Mouse (Mus musculus) liver, embryonic 13.5 days (tissue): ENCODE measurements at regions not wholly inside any gene's neighbourhood (a gene's known extent, or its start where the extent isn't known, plus 50 kb on each side); places are given as distances from the start of the nearest gene placed in this dataset.

Experiments
- ATAC-seq: fragments of 200-750 bp; cut with Nextera tagmentation; 2 replicates; pipeline ENCODE4 v1.8.0; 2017; ENCODE audit warnings: low read depth, mild to moderate bottlenecking, moderate number of reproducible peaks, moderate library complexity
- DNase-seq: peaks from one replicate; pipeline ENCODE4 v3.0.0; 2022
- H3K27ac ChIP-seq: fragments of 300-500 bp; sonication (generic); 2 replicates; pipeline ENCODE4 v1.5.1; 2015; ENCODE audit warnings: moderate library complexity, mild to moderate bottlenecking, inconsistent platforms
- H3K27me3 ChIP-seq: fragments of 300-500 bp; sonication (generic); 2 replicates; pipeline ENCODE4 v1.6.1; 2015; ENCODE audit warnings: mild to moderate bottlenecking, inconsistent platforms
- H3K36me3 ChIP-seq: fragments of 300-500 bp; sonication (generic); 2 replicates; pipeline ENCODE4 v1.6.1; 2015; ENCODE audit warnings: mild to moderate bottlenecking, inconsistent platforms
- H3K4me1 ChIP-seq: fragments of 300-500 bp; sonication (generic); replicated peaks from 2 replicates; pipeline ENCODE4 v1.6.1; 2015; ENCODE audit warnings: inconsistent platforms
- H3K4me2 ChIP-seq: fragments of 300-500 bp; sonication (generic); 2 replicates; pipeline ENCODE4 v1.6.1; 2015; ENCODE audit warnings: inconsistent platforms, mild to moderate bottlenecking, moderate library complexity
- H3K4me3 ChIP-seq: fragments of 300-500 bp; sonication (generic); replicated peaks from 2 replicates; pipeline ENCODE4 v1.5.1; 2015; ENCODE audit warnings: mild to moderate bottlenecking, inconsistent platforms
- H3K9ac ChIP-seq: fragments of 300-500 bp; sonication (generic); 2 replicates; pipeline ENCODE4 v1.6.1; 2015; ENCODE audit warnings: mild to moderate bottlenecking, inconsistent platforms
- H3K9me3 ChIP-seq: fragments of 300-500 bp; sonication (generic); replicated peaks from 2 replicates; pipeline ENCODE4 v1.6.1; 2016; ENCODE audit warnings: inconsistent platforms
- WGBS: fragments of 180-500 bp; shearing (Covaris S2); methylation state at CpG from one replicate; pipeline ENCODE4 v1.1.7; 2015; ENCODE audit not compliant: insufficient replicate concordance; 5-methylcytosine and 5-hydroxymethylcytosine counted together

DNA sequence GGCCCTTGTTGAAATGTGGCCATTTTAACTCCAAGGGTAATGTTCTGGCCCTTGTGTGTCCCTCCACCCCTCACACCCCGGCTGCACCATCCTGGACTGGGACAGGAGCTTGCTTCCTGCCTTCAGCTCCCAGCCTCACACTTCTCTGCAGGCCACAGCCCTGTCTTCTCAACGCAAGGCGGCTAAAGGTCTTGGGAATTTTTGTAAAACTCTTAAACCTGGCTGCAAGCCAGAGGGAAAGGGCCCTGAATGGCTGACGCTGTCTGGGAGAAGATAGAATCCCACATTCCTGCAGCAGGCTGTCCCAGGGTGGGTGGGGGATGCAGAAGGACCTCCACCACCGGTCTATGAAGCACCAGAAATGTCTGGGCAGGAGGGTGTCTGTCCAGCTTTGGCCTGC lies 156.3 kb upstream of the Gm26897 start:
- H3K4me3 ChIP-seq, result no peak overlapping the region
- H3K27me3 ChIP-seq, result peaks cover 54% of the 10 kb centered on the region
- H3K36me3 ChIP-seq, result no peaks in the 10 kb centered on the region
- DNase-seq (no peak), ATAC-seq (no peak)
- H3K4me2 ChIP-seq, result no peak overlapping the region
- 48% methylated on average over 5 of the region's 5 CpGs for WGBS
- H3K9ac ChIP-seq, result no peak overlapping the region
- H3K27ac ChIP-seq, result no peak overlapping the region; the same call in 1 of the 2 replicates
- H3K9me3 ChIP-seq, result no peaks in the 10 kb centered on the region
- peaks cover 17% of the 10 kb centered on the region for H3K4me1 ChIP-seq

DNA sequence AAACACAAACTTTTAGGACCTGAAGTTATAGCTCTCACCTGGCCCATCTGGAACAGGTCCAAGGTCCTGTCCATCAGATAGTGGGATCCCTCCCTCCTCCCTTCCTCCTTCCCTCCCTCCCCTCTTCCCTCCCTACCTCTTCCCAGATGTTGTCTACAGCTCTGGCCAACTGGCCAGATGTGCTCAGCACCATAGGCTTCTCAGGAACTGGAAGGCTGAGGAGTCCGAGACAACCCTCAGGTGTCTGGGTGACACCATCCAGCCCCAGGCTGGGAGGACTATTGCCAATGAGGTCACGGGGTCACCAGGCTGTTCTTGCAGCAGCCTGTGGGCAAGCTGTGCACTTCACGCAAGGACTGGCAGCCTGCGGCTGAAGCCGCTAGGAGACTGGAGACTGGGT lies 155.6 kb upstream of the Gm26897 start:
- no peak overlapping the region for H3K4me2 ChIP-seq
- no peaks in the 10 kb centered on the region for H3K36me3 ChIP-seq
- peaks cover 60% of the 10 kb centered on the region for H3K27me3 ChIP-seq
- ATAC-seq, result no peak
- H3K4me1 ChIP-seq, result peaks cover 17% of the 10 kb centered on the region
- H3K9ac ChIP-seq, result no peak overlapping the region
- 56% methylated on average over 5 of the region's 5 CpGs for WGBS
- H3K9me3 ChIP-seq, result no peaks in the 10 kb centered on the region
- no peak overlapping the region for H3K27ac ChIP-seq
- H3K4me3 ChIP-seq, result no peak overlapping the region
- DNase-seq, result no peak

- DNase-seq (no peak), ATAC-seq (no peak)
- 17% methylated on average over 12 of the region's 12 CpGs for WGBS
- no peaks in the 10 kb centered on the region for H3K36me3 ChIP-seq
- peaks cover 15% of the 10 kb centered on the region for H3K4me1 ChIP-seq
- no peak overlapping the region for H3K4me3 ChIP-seq
- H3K9ac ChIP-seq, result no peak overlapping the region
- peaks cover 61% of the 10 kb centered on the region for H3K27me3 ChIP-seq
- H3K27ac ChIP-seq, result no peak overlapping the region
- no peaks in the 10 kb centered on the region for H3K9me3 ChIP-seq
- H3K4me2 ChIP-seq, result no peak overlapping the region
Observed at GRCm38 (mm10) chr5:111578977-111579727, 154.6 kb upstream of the Gm26897 start.

DNA sequence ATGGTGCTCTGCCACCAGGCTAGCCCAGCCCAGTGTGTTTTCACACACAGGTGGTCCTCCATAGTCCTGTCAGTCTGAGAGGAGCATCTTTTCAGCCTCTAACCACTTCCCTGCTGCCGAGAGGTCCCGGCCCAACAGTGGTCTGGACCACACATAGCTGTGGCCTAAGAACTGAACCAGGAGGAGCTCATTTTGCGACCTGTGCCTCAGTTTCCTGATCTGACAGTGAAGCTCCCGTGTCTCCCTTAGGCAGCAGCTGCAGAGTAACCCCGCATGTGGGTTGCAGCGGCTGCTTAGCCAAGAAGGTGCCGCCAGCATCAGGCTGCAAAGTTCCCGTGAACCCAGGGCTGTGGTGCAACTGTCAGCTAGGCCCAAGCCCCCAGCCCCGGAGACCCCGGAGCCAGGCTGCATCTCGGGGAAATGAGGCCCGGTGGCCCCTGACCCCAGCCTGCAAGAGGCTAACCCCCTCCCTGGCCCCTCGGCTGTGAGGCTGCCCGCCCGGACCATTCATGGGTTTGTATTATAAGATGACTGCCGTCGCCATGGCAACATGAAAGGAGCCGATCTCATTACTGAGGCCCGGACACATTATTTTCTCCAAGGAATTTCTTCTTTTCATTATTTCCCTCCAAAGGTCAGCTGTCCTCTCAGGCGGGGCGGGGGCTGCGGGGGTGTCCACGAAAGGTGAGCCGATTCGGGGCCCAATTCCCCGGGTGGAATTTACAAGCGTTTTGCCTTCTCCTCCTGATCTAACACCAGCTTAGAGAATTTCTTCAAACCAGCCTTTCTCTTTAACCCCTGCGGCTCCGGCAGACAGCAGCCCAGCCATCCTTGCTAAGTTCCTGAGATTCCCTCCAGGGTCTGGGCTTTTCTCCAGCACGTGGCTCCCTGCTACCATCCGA lies 152.6 kb upstream of the Gm26897 start:
- H3K27me3 ChIP-seq, result peaks cover 62% of the 10 kb centered on the region

GRCm38 (mm10) chr5:111582004-111582403 lies 151.7 kb upstream of the Gm26897 start:
- H3K27me3 ChIP-seq, result peaks cover 63% of the 10 kb centered on the region

More for the DNA sequence above, 152.6 kb upstream of the Gm26897 start:
- 9% methylated on average over 31 of the region's 31 CpGs for WGBS
- Histone ChIP-seq H3K4me2 (no peak overlapping the region), H3K9ac (no peak overlapping the region), H3K9me3 (no peaks in the 10 kb centered on the region), H3K36me3 (no peaks in the 10 kb centered on the region), H3K4me3 (no peak overlapping the region), H3K4me1 (peaks cover 10% of the 10 kb centered on the region), H3K27ac (no peak overlapping the region)
- DNase-seq (no peak), ATAC-seq (no peak)

GRCm38 (mm10) chr5:111590619-111591081 lies 143.1 kb upstream of the Gm26897 start:
- Histone ChIP-seq H3K4me1 (no peaks in the 10 kb centered on the region; the same call in 1 of the 2 replicates), H3K9me3 (no peaks in the 10 kb centered on the region), H3K4me3 (no peak overlapping the region), H3K27ac (no peak overlapping the region), H3K9ac (no peak overlapping the region), H3K36me3 (no peaks in the 10 kb centered on the region), H3K4me2 (no peak overlapping the region), H3K27me3 (peaks cover 5% of the 10 kb centered on the region; the same call in 1 of the 2 replicates)
- ATAC-seq (no peak), DNase-seq (no peak)
- WGBS, result 16% methylated on average over 4 of the region's 4 CpGs

More at GRCm38 (mm10) chr5:111582004-111582403, 151.7 kb upstream of the Gm26897 start:
- Histone ChIP-seq H3K4me3 (no peak overlapping the region), H3K36me3 (no peaks in the 10 kb centered on the region), H3K4me2 (no peak overlapping the region), H3K9me3 (no peaks in the 10 kb centered on the region), H3K4me1 (peaks cover 10% of the 10 kb centered on the region), H3K9ac (no peak overlapping the region), H3K27ac (no peak overlapping the region)
- no peak for ATAC-seq
- WGBS, result 46% methylated on average over 9 of the region's 9 CpGs
- DNase-seq, result no peak

- 33% methylated on average over 4 of the region's 4 CpGs for WGBS
- ATAC-seq (no peak), DNase-seq (no peak)
- H3K4me2 ChIP-seq, result no peak overlapping the region
- no peak overlapping the region for H3K9ac ChIP-seq
- H3K4me3 ChIP-seq, result no peak overlapping the region
- no peaks in the 10 kb centered on the region for H3K36me3 ChIP-seq
- no peak overlapping the region for H3K27ac ChIP-seq
- H3K4me1 ChIP-seq, result no peaks in the 10 kb centered on the region; the same call in 1 of the 2 replicates
- H3K9me3 ChIP-seq, result no peaks in the 10 kb centered on the region
- H3K27me3 ChIP-seq, result no peaks in the 10 kb centered on the region
Observed at GRCm38 (mm10) chr5:111592807-111593206, 140.9 kb upstream of the Gm26897 start.

GRCm38 (mm10) chr5:111594111-111594510 lies 139.6 kb upstream of the Gm26897 start:
- H3K4me2 ChIP-seq, result no peak overlapping the region
- 56% methylated on average over 5 of the region's 5 CpGs for WGBS
- no peak for ATAC-seq
- no peak overlapping the region for H3K9ac ChIP-seq
- no peaks in the 10 kb centered on the region for H3K9me3 ChIP-seq
- H3K27me3 ChIP-seq, result no peaks in the 10 kb centered on the region
- H3K4me3 ChIP-seq, result no peak overlapping the region
- H3K4me1 ChIP-seq, result no peaks in the 10 kb centered on the region; the same call in 1 of the 2 replicates
- no peak overlapping the region for H3K27ac ChIP-seq
- DNase-seq, result no peak
- no peaks in the 10 kb centered on the region for H3K36me3 ChIP-seq

DNA sequence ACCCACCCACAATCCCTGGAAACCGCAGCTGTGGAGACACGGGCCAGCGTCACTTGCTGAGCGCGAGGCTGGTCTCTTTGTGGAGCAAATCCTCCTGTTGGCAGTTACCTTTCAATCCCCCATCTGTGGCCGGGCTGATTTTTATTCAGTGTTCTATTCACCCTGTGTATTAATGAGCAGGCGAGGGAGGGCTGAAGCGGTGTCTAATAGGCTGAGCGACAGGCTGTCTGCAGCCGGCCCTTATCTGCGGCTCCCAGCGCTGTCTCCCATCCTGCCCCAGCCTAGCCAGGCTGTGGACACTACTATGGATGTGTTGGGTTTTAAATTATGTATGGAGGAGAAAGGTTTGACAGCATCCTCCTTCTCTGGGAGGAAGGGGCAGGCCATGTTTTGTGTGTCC lies 138.3 kb upstream of the Gm26897 start:
- Histone ChIP-seq H3K27me3 (no peaks in the 10 kb centered on the region), H3K36me3 (no peaks in the 10 kb centered on the region)
- peak; percentile 60; the same call in 1 of the 2 replicates for ATAC-seq

GRCm38 (mm10) chr5:111597733-111598132 lies 136.0 kb upstream of the Gm26897 start:
- Histone ChIP-seq H3K4me1 (peaks cover 7% of the 10 kb centered on the region), H3K9ac (no peak overlapping the region), H3K36me3 (no peaks in the 10 kb centered on the region), H3K27me3 (no peaks in the 10 kb centered on the region), H3K4me2 (no peak overlapping the region), H3K4me3 (no peak overlapping the region), H3K9me3 (no peaks in the 10 kb centered on the region), H3K27ac (no peak overlapping the region)
- DNase-seq, result no peak
- WGBS, result 54% methylated on average over 2 of the region's 2 CpGs
- ATAC-seq, result no peak

More for the DNA sequence above, 138.3 kb upstream of the Gm26897 start:
- Histone ChIP-seq H3K4me1 (no peaks in the 10 kb centered on the region; the same call in 1 of the 2 replicates), H3K4me2 (no peak overlapping the region), H3K4me3 (no peak overlapping the region), H3K27ac (no peak overlapping the region), H3K9ac (no peak overlapping the region), H3K9me3 (no peaks in the 10 kb centered on the region)
- 27% methylated on average over 12 of the region's 12 CpGs for WGBS
- no peak for DNase-seq
